Mouse (Mus musculus) ovary, adult 18-20 months (tissue): ENCODE data around the gene Gm13290.
A peak's percentile ranks its signal among the peaks of the same experiment; 100 is the strongest.
"Not testable (repeated sequence)": the region's sequence is repeated elsewhere in the genome, so short reads cannot be mapped to it uniquely, and the experiment has no call there.

ENCODE experiments used
- DNase-seq: peaks from one replicate; pipeline ENCODE4 v3.0.0; 2022; ENCODE audit warnings: low spot score, mixed read lengths

Gm13290 gene

DNA sequence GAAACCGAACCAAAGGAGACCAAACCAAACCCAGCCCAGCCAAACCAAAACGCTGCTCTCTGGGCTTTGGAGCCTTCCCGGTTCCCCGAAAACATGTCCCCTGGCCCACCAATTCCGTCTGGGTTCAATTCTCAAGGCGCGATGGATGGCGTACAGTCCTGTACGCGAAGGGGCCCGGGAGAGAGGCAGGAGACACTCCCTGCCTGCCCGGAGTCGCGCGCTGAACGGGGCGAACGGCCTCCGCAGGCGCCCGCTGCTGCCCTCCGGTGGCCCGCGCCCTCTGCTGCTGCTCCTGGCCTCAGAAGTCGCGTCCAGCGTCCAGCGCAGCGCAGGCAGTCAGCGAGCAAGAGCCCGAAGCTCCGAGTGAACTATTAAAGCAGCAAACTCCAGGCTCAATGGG, at the start of gene Gm13290:
Gene Gm13290, plus strand, starts transcription at position 301 of the 400 bp plus-strand sequence.
- DNase-seq = not testable (repeated sequence)

DNA sequence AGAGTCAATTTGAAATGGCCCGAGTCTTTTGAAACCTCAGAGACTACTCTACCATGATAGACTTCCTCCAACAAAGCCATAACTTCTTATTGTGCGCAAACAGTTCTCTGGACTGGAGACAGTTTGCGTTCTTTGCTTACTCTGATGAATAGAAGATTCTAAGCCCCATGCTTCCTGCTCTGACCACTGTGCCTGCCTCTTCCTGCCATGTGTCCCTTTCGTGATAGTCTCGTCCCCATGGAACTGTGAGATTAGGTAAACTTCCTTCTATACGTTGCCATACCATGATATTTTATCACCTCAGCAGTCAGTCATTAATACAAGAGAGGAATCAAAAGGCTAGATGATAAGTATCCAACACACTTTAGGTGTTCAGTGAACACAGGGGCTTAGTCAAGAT, 46.9 kb upstream of the Gm13290 start:
- DNase-seq = no peak

DNA sequence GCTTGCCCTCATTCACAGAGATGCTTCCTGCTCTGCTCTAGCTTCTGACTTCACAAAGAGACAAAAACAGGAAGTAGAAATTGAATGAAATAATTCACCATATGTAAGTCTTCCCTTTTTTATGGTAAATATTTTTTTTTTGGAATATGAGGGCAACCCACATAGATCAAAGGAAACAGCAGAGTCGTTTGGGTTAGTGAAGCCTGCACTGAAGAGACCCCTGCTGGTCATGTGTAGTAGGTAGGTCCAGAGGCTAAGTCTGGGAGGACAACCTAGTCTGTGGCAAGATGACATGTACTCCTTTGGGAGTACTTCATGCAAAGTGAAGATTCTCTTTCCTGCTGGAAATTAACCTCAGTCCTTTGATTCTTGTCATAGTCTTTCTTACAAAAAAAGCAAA, 46.3 kb upstream of the Gm13290 start:
- DNase-seq = no peak

DNA sequence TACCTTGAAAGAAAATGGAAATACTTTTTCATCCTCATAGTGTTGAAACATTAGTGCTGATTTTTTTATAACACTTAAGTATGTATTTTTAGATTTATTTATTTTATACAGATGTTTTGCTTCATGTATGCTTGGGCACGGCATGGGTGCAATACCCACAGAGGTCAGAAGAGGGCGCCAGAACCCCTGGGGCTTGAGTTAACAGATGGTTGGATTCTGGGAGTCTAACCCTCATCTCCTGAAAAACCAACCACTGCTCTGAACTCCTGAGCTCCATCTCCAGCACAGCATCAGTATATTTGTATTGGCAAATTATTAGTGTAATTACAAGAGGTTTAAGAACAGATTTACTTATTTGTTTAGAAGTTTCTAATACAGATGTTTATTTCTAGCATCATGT, 35.2 kb upstream of the Gm13290 start:
- DNase-seq = no peak

DNA sequence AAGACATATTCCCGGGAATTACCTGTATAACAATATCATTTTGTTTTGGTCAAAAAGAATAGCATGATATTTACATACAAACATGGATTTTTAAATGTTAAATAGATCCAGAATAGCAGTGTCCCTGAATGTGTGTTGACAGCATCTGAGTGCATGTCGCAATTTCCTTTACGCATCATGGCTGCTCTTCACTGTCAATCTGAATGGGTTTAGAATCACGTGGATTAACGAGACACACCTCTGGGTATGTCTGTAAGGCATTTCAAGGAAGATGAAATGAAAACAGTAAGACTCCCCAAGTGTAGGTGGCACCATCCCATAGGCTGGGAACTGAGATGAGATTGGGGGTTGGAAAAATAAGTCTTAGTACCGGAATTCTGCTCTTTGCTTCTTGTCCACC, 34.6 kb upstream of the Gm13290 start:
- DNase-seq = no peak

DNA sequence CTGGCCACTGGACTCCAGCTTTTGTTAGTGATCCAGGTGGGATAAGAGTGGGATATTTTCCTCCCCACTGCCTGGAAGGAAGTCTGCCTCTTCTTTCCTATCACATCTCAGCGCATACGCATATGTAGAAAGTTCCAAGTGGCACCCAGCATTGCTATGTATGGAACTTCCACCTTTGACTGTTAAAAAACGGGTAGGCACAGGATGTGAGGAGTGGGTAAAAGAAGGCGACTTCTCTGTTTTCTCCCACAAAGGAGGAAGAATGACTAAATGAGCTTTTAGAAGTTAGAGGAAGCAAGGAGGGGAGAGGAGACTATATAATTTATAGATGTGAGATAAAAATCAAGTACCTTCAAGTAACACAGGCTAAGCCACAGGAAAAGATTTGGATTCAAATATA, 32.2 kb upstream of the Gm13290 start:
- no peak for DNase-seq

DNA sequence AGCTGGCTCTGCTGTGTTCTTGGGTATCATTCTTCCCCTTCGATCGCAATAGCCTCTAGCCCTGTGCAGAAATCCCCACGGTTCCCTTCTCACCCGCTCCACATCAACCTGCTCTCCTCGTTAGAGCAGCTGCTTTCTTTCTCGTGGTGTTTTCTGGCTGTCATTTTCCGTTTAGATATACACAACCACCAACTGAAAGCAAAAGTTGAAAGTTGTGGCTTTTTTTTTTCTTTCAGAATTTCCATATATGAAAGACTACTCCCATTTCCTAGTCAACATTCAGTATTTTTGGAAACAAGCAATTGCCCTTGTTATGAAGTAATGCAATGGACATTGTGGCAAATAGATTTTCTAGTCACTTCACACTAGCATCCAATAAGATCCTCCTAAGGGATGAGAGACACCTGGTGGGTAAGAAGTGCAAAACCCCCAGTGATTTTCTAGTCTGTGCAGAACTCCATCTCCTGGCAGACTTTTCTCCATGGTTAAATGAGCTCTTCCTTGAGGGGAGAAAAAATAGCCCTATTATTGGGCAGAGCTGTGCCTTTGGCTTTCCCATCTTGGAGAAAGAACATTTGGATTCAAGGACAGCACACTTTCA, 30.8 kb upstream of the Gm13290 start:
- DNase-seq = no peak

DNA sequence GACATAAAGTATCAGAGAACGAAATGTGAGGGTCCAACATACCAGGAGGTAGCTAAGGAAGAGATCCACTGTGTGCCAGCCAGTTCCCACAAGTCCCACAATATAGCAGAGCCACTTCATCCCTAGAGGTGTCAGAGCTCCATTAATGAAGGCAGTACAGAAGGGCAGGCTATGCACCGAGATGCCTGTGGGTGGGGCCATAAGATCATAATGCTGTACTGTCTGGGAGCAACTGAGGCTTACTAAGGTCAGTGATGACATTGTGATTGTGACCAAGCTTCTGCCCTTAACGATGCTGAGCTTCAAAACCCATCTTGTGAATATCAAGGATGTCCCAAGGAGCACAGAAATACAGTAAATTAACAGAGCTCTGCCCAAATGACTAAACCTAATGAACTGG, 29.4 kb upstream of the Gm13290 start:
- DNase-seq = no peak

DNA sequence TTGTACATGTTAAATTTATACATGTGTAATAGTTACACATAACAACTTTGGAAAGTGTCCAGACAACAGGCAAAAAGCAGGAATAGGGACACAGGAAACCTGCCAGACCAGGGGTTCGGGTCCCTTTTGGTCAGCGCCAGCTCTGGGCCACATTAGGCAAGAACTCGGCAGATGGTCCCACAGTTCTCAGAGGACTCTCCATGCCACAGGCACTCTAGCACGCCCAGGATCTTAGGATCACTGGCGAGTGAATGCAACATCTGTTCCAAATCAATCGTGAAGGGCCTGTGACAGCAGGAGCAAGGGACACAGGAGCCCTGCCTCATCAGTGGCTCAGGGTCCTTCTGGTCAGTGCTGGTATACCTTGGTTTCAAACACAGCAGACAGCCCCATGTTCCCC, 23.7 kb upstream of the Gm13290 start:
- no peak for DNase-seq

DNA sequence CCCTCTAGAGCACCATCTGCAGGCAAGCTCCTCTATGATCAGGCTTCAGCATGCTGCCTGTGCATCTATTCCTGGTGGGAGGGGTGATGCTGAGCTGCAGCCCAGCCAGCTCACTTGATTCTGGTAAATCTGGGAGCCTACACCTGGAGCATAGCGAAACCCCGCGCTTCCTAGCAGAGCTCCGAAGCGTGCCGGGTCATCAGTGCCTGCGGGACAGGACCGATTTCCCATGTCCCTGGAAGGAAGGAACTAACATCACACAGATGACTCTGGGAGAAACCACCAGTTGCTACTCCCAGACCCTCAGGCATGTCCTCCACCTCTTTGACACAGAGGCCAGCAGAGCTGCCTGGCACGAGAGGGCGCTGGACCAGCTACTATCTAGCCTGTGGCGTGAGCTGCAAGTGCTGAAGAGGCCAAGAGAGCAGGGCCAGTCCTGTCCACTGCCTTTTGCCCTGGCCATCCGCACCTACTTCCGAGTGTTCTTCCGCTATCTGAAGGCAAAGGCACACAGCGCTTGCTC, 18.8 kb upstream of the Gm13290 start, which contains the start of gene Gm13271:
Gene Gm13271, plus strand, starts transcription at position 51 of the 523 bp plus-strand sequence.
- DNase-seq = peak; percentile 78

DNA sequence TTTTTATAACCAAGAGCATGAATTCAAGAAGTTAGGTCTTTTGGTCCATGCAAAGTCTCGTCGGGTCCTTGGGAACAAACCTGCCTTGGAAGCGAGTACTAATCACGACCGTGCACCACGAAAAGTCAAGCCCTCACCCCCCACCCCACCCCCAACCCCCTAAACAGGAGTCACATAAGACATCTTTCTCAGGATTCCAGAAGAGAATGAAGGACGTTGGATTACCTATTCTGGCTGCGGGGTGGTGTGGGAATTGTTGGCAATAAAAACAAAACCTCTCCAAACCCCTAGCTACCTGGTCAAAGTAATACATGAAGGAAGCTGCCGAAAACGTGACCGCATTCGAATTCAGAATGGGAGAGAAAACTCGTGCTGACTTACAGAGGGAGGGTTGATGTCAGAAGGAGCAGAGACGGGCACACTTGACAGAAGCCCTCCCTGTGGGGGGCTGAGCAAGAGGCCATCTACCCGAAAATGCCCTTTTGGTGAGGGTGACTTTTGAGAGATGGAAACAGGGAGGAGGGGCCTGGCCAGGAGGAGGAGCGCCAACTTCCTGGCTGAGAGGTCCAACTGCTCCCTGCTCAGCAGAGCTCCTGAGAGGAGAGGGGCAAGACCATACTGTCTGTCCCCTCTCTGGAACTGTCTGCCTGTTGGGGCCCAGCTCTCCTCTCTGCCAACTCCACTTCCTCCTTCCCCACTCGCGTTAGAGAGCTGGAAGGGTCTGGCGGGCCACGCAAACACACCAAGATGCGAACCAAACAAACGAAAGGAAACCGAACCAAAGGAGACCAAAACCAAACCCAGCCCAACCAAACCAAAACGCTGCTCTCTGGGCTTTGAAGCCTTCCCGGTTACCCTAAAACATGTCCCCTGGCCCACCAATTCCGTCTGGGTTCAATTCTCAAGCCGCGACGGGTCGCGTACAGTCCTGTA, 16.8 kb upstream of the Gm13290 start:
- DNase-seq = not testable (repeated sequence)

DNA sequence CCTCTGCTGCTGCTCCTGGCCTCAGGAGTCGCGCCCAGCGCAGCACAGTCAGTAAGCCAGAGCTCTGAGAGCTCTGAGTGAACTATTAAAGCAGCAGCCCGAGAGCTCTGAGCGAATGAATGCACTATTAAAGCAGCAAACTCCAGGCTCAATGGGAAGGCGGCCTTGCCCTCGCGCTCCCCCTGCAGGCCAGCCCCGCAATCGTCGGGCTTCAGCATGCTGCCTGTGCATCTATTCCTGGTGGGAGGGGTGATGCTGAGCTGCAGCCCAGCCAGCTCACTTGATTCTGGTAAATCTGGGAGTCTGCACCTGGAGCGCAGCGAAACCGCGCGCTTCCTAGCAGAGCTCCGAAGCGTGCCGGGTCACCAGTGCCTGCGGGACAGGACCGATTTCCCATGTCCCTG, 16.0 kb upstream of the Gm13290 start:
- DNase-seq = peak; percentile 86

DNA sequence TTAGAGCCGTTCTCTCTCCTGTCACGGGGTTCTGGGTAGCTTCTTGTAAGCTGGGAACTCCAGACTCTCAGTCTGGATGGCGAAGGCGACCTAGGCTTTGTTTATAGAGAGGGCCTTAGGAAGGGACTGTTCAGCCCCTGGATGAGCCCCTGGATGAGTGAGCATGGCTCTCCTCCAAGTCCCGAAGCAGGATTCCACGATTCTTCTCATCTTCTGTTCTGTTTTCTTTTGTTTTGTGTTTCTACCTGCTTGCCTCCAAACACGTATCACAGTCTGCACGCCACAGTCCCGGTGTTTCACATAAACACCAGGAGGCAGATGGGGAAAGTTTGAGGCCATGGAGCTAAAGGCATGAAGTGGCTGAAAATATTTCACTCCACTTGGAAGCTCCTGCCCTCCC, 14.9 kb upstream of the Gm13290 start:
- not testable (repeated sequence) for DNase-seq

DNA sequence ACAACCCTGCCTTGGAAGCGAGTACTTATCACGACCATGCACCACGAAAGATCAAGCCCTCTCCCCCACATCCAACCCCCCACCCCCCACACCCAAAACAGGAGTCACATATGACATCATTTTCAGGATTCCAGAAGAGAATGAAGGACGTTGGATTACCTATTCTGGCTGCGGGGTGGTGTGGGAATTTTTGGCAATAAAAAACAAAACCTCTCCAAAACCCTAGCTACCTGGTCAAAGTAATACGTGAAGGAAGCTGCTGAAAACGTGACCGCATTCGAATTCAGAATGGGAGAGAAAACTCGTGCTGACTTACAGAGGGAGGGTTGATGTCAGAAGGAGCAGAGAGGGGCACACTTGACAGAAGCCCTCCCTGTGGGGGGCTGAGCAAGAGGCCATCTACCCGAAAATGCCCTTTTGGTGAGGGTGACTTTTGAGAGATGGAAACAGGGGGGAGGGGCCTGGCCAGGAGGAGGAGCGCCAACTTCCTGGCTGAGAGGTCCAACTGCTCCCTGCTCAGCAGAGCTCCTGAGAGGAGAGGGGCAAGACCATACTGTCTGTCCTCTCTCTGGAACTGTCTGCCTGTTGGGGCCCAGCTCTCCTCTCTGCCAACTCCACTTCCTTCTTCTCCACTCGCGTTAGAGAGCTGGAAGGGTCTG, 13.9 kb upstream of the Gm13290 start, which contains the start of gene Gm13283:
Gene Gm13283, plus strand, starts transcription at position 510 of the 659 bp plus-strand sequence.
- peak; percentile 39 for DNase-seq

DNA sequence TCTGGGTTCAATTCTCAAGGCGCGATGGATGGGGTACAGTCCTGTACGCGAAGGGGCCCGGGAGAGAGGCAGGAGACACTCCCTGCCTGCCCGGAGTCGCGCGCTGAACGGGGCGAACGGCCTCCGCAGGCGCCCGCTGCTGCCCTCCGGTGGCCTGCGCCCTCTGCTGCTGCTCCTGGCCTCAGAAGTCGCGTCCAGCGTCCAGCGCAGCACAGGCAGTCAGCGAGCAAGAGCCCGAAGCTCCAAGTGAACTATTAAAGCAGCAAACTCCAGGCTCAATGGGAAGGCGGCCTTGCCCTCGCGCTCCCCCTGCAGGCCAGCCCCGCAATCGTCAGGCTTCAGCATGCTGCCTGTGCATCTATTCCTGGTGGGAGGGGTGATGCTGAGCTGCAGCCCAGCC, 13.2 kb upstream of the Gm13290 start:
- DNase-seq = peak; percentile 81

DNA sequence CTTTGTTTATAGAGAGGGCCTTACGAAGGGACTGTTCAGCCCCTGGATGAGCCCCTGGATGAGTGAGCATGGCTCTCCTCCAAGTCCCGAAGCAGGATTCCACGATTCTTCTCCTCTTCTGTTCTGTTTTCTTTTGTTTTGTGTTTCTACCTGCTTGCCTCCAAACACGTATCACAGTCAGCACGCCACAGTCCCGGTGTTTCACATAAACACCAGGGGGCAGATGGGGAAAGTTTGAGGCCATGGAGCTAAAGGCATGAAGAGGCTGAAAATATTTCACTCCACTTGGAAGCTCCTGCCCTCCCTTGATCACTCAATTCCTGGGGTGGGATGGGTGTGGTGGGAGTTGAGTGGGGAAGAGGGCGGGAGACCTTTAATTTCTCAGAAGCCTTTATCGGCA, 11.9 kb upstream of the Gm13290 start:
- DNase-seq = peak; percentile 74

DNA sequence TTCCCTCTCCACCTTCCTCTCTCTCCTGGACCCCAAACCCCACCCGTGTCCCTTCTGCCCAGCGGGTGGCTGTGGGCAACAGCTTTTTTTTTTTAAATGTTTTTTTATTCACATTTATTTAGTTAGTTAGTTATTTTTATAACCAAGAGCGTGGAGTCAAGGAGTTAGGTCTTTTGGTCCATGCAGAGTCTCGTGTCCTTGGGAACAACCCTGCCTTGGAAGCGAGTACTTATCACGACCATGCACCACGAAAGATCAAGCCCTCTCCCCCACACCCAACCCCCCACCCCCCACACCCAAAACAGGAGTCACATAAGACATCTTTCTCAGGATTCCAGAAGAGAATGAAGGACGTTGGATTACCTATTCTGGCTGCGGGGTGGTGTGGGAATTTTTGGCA, 11.3 kb upstream of the Gm13290 start:
- peak; percentile 28 for DNase-seq

DNA sequence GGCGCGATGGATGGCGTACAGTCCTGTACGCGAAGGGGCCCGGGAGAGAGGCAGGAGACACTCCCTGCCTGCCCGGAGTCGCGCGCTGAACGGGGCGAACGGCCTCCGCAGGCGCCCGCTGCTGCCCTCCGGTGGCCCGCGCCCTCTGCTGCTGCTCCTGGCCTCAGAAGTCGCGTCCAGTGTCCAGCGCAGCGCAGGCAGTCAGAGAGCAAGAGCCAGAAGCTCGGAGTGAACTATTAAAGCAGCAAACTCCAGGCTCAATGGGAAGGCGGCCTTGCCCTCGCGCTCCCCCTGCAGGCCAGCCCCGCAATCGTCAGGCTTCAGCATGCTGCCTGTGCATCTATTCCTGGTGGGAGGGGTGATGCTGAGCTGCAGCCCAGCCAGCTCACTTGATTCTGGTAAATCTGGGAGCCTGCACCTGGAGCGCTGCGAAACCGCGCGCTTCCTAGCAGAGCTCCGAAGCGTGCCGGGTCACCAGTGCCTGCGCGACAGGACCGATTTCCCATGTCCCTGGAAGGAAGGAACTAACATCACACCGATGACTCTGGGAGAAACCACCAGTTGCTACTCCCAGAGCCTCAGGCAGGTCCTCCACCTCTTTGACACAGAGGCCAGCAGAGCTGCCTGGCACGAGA, 10.1 kb upstream of the Gm13290 start:
- peak; percentile 69 for DNase-seq

DNA sequence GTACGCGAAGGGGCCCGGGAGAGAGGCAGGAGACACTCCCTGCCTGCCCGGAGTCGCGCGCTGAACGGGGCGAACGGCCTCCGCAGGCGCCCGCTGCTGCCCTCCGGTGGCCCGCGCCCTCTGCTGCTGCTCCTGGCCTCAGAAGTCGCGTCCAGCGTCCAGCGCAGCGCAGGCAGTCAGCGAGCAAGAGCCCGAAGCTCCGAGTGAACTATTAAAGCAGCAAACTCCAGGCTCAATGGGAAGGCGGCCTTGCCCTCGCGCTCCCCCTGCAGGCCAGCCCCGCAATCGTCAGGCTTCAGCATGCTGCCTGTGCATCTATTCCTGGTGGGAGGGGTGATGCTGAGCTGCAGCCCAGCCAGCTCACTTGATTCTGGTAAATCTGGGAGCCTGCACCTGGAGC, 3.0 kb downstream of the Gm13290 start, which contains the start of gene Gm13289:
Gene Gm13289, plus strand, starts transcription at position 301 of the 400 bp plus-strand sequence.
- not testable (repeated sequence) for DNase-seq

DNA sequence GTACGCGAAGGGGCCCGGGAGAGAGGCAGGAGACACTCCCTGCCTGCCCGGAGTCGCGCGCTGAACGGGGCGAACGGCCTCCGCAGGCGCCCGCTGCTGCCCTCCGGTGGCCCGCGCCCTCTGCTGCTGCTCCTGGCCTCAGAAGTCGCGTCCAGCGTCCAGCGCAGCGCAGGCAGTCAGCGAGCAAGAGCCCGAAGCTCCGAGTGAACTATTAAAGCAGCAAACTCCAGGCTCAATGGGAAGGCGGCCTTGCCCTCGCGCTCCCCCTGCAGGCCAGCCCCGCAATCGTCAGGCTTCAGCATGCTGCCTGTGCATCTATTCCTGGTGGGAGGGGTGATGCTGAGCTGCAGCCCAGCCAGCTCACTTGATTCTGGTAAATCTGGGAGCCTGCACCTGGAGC, 5.9 kb downstream of the Gm13290 start, which contains the start of gene Gm13272:
Gene Gm13272, plus strand, starts transcription at position 301 of the 400 bp plus-strand sequence.
- DNase-seq = not testable (repeated sequence)

DNA sequence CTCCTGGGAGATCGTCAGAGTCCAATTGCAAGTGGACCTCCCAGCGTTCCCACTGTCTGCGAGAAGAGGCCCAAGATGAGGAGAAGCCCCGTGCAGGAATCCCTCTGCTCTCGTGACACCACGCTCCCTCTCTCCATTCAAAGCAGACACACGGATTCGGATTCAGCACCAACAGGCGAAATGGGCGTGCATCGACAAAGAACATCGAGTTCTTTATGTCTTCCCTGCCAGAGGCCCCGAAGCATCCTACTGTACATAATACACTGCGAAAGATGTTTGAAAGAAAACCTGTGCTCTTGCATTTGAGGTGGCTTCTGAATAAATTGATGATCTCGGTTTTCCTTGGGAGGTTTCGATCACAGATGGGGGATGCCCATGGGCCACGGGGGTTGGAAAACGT, 6.7 kb downstream of the Gm13290 start:
- not testable (repeated sequence) for DNase-seq

DNA sequence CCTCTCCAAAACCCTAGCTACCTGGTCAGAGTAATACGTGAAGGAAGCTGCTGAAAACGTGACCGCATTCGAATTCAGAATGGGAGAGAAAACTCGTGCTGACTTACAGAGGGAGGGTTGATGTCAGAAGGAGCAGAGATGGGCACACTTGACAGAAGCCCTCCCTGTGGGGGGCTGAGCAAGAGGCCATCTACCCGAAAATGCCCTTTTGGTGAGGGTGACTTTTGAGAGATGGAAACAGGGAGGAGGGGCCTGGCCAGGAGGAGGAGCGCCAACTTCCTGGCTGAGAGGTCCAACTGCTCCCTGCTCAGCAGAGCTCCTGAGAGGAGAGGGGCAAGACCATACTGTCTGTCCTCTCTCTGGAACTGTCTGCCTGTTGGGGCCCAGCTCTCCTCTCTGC, 8.2 kb downstream of the Gm13290 start, which contains the start of gene Ifnz:
Gene Ifnz, plus strand, starts transcription at position 301 of the 400 bp plus-strand sequence.
- DNase-seq = not testable (repeated sequence)
